Mouse (Mus musculus) kidney, postnatal 0 days (tissue): ENCODE results near the gene Sart1. TPM values are rescaled to one million over a fixed set of nuclear protein-coding genes. Genes with fewer than 3 reads are reported as not detected.

ENCODE experiments used
- ATAC-seq: fragments of 200-750 bp; cut with Nextera tagmentation; replicated peaks from 2 replicates; pipeline ENCODE4 v1.8.0; 2017; ENCODE audit warnings: low read depth, moderate number of reproducible peaks, moderate TSS enrichment, moderate library complexity; ENCODE audit not compliant: low FRiP score
- DNase-seq: peaks from one replicate; pipeline ENCODE4 v3.0.0-alpha.2; 2016; ENCODE audit warnings: low spot score
- H3K27ac ChIP-seq: fragments of 300-500 bp; sonication (generic); 2 replicates; pipeline ENCODE4 v1.5.1; 2014; ENCODE audit warnings: mild to moderate bottlenecking
- H3K27me3 ChIP-seq: fragments of 300-500 bp; sonication (generic); 2 replicates; pipeline ENCODE4 v1.6.1; 2014; ENCODE audit warnings: low read length, mixed read lengths; ENCODE audit not compliant: insufficient read depth
- H3K36me3 ChIP-seq: fragments of 300-500 bp; sonication (generic); 2 replicates; pipeline ENCODE4 v1.6.1; 2014; ENCODE audit warnings: low read length, mixed read lengths; ENCODE audit not compliant: insufficient read depth
- H3K4me1 ChIP-seq: fragments of 300-500 bp; sonication (generic); replicated peaks from 2 replicates; pipeline ENCODE4 v1.6.1; 2014; ENCODE audit warnings: antibody characterized with exemption, low read length, mixed read lengths; ENCODE audit not compliant: insufficient read depth
- H3K4me2 ChIP-seq: fragments of 300-500 bp; sonication (generic); 2 replicates; pipeline ENCODE4 v1.6.1; 2014; ENCODE audit warnings: mild to moderate bottlenecking, low read length, moderate library complexity, mixed read lengths
- H3K4me3 ChIP-seq: fragments of 300-500 bp; sonication (generic); replicated peaks from 2 replicates; pipeline ENCODE4 v1.5.1; 2014; ENCODE audit warnings: low read depth, low read length
- H3K9ac ChIP-seq: fragments of 300-500 bp; sonication (generic); 2 replicates; pipeline ENCODE4 v1.6.1; 2014; ENCODE audit warnings: low read depth, low read length
- H3K9me3 ChIP-seq: fragments of 300-500 bp; sonication (generic); replicated peaks from 2 replicates; pipeline ENCODE4 v1.6.1; 2016; ENCODE audit warnings: low read length, inconsistent platforms, mixed read lengths
- CTCF ChIP-seq: IDR thresholded peaks from 2 replicates; pipeline ENCODE4 v1.5.1; 2016; ENCODE audit warnings: antibody characterized with exemption, low read depth, mild to moderate bottlenecking, moderate library complexity
- WGBS: fragments of 180-500 bp; shearing (Covaris S2); extraction: QIAGEN DNeasy Blood & Tissue Kit; methylation state at CpG from one replicate; pipeline ENCODE4 v1.1.7; 2014; 5-methylcytosine and 5-hydroxymethylcytosine counted together
- polyA plus RNA-seq: library from polyadenylated mRNA; unstranded; fragments of >200 nt; fragmentation: Nextera tagmentation; extraction: Ambion mirVana; gene quantifications from 2 replicates; pipeline ENCODE4 v1.2.1, GENCODE M21; 2015

Gene Sart1
- polyA plus RNA-seq, 1 experiment from 2014 or later = 57.8 TPM

DNA sequence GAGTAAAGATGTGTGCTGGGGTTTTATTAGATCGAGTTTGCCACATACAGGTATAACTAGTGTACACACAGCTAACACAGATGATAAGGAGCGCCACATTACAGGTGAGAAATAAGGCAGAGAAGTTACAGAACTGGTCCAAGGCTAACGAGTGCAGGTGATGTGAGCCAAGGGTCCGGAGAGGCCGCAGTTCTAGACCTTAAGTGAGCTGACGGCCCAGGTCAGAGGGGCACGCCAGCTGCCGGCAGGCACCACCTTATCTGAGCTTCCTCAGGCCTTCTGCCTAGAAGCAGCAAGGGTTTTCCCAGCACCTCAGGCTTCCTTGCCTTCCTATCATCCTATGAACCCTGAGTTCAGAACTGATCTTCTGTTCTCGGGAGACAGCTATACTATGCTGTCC, 31.1 kb upstream of the Sart1 start:
- DNase-seq (no peak), ATAC-seq (no peak)
- H3K4me1 ChIP-seq = peaks cover 14% of the 10 kb centered on the region
- H3K9me3 ChIP-seq = no peaks in the 10 kb centered on the region
- 90% methylated on average over 9 of the region's 9 CpGs for WGBS
- H3K4me2 ChIP-seq = no peak overlapping the region
- H3K36me3 ChIP-seq = peaks cover 23% of the 10 kb centered on the region; the same call in 1 of the 2 replicates
- no peak overlapping the region for H3K9ac ChIP-seq
- no peak overlapping the region for H3K4me3 ChIP-seq
- H3K27ac ChIP-seq = no peak overlapping the region
- H3K27me3 ChIP-seq = no peaks in the 10 kb centered on the region
- TF ChIP-seq CTCF = no peak

DNA sequence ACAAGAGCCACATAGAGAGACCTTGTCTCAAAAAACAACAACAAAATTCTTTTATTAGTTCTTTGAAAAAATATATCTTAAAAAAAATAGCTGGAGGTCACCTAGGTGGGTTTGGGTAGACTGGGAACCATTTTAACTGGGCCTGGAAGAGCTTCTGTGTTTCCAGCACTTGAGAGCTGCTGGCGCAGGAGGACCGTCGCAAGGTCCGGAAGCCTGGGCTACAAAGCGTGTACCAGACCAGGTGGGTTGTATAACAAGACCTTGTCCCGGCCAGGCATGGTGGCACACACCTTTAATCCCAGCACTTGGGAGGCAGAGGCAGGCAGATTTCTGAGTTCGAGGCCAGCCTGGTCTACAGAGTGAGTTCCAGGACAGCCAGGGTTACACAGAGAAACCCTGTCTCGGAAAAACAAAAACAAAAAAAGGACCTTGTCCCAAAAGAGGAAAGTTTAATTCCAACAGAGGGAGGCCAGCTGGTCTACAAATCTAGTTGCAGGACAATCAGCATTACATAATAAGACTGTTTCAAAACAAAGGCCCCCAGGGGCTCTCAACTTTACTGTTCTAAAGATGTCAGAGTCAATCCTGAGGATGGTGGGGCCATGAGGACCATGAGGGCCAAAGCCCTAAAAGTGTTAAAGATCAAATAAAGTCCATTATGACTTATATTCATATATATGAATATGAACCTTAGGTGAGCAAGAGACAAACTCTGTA, 30.4 kb upstream of the Sart1 start:
- no peak overlapping the region for H3K27ac ChIP-seq
- peaks cover 23% of the 10 kb centered on the region; the same call in 1 of the 2 replicates for H3K36me3 ChIP-seq
- peaks cover 11% of the 10 kb centered on the region for H3K4me1 ChIP-seq
- no peak overlapping the region for H3K4me3 ChIP-seq
- H3K9ac ChIP-seq = no peak overlapping the region
- no peaks in the 10 kb centered on the region for H3K9me3 ChIP-seq
- H3K4me2 ChIP-seq = no peak overlapping the region
- H3K27me3 ChIP-seq = no peaks in the 10 kb centered on the region
- 92% methylated on average over 8 of the region's 8 CpGs for WGBS
- DNase-seq (no peak), ATAC-seq (no peak)
- no peak for TF ChIP-seq CTCF

DNA sequence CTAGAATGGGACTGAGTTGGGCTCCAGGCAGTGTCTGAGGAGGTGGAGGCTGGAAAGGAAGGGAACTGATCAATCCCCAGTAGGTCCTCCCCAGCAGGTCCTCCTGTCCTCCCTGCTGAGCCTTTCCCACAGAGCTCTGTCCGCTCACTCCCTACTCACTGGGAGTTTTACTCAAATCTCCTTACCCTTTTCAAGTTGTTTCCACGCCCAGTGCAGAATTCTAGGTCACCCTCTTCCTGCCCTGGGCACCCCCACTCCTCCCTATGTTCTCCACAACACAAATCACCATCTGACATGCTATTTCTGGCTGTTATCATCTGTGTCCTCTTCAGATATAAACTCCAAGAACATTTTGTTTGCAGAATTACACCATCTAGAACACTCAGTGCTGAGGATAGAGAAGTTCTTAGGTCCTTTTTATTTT, 26.0 kb upstream of the Sart1 start:
- H3K4me3 ChIP-seq = no peak overlapping the region
- H3K4me1 ChIP-seq = no peaks in the 10 kb centered on the region
- H3K9me3 ChIP-seq = no peaks in the 10 kb centered on the region
- H3K4me2 ChIP-seq = no peak overlapping the region
- no peak for DNase-seq
- 46% methylated on average over 2 of the region's 2 CpGs for WGBS
- H3K9ac ChIP-seq = no peak overlapping the region
- H3K27ac ChIP-seq = no peak overlapping the region
- H3K36me3 ChIP-seq = 0 out of 2 replicates have a peak, but pooled peaks cover 2% of the 10 kb centered on the region
- H3K27me3 ChIP-seq = no peaks in the 10 kb centered on the region
- TF ChIP-seq CTCF = no peak
- no peak for ATAC-seq

DNA sequence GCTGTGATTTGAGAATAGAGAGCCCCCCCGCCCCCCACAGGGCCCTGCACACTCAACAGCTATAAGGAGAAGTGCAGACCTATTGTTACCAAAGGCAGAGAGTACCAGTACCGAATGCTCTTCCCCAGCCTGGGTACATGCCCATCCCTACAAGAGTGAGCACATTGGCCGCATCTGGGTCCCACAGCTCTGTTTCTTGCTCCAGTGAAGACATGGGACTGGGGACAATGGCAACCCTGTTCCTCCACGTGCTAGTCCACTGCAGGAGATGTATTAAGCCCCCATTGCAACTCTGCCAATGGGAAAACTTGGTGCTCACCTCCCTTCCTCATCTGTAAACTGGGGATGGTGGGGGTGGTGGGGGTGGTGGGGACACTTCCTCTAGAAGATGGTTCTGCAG, 25.3 kb upstream of the Sart1 start:
- no peak overlapping the region for H3K4me3 ChIP-seq
- H3K27ac ChIP-seq = no peak overlapping the region
- no peaks in the 10 kb centered on the region; the same call in 1 of the 2 replicates for H3K4me1 ChIP-seq
- ATAC-seq (no peak), DNase-seq (no peak)
- WGBS = 73% methylated on average over 4 of the region's 4 CpGs
- H3K27me3 ChIP-seq = no peaks in the 10 kb centered on the region
- no peak overlapping the region for H3K9ac ChIP-seq
- no peak for TF ChIP-seq CTCF
- H3K9me3 ChIP-seq = no peaks in the 10 kb centered on the region
- H3K4me2 ChIP-seq = no peak overlapping the region
- H3K36me3 ChIP-seq = 0 out of 2 replicates have a peak, but pooled peaks cover 7% of the 10 kb centered on the region

DNA sequence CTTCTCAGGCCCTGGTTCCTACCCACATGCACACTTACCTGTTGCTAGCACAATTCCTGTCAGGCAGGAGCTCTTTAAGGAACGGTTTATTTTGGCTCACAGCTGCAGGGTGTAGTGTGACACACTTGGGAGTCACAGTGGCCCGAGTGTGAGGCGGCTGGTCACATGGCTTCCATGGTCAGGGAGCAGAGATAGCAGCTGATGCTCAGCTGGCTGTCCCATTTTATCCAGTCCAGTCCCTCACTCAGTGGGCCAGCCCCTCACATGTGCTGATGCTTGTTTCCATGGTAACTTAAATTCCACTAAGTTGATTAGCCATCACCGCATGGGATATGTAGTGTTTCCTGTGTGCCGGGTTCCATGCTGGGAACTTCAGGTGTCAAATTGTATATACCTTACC, 23.5 kb upstream of the Sart1 start:
- H3K9ac ChIP-seq = no peak overlapping the region
- no peak for TF ChIP-seq CTCF
- 58% methylated on average over 5 of the region's 5 CpGs for WGBS
- no peak overlapping the region for H3K4me3 ChIP-seq
- no peaks in the 10 kb centered on the region; the same call in 1 of the 2 replicates for H3K4me1 ChIP-seq
- H3K4me2 ChIP-seq = no peak overlapping the region
- no peak for DNase-seq
- 0 out of 2 replicates have a peak, but pooled peaks cover 6% of the 10 kb centered on the region for H3K36me3 ChIP-seq
- H3K27ac ChIP-seq = no peak overlapping the region
- H3K27me3 ChIP-seq = no peaks in the 10 kb centered on the region
- ATAC-seq = no peak
- no peaks in the 10 kb centered on the region for H3K9me3 ChIP-seq

DNA sequence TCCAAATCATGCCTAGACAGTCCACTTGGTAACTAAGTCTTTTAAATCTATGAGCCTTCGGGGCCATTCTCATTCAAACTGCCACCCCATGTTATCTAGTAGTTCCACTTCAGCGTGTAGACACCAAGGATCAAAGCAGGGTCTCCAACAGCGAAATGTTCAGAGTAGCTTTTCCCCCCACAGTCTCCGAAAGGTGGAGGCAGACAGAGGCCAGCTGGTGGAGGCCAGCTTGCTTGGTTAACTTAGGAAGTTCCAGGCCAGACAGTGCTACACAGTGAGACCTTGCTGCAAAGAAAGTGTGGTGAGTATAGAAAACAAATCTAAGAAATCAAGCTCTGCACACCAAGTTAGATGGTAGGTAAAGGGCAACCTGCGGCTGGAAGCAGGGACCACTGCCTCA, 22.1 kb upstream of the Sart1 start:
- H3K9ac ChIP-seq = no peak overlapping the region
- H3K27me3 ChIP-seq = no peaks in the 10 kb centered on the region
- no peak overlapping the region for H3K27ac ChIP-seq
- no peaks in the 10 kb centered on the region for H3K9me3 ChIP-seq
- H3K36me3 ChIP-seq = 0 out of 2 replicates have a peak, but pooled peaks cover 6% of the 10 kb centered on the region
- DNase-seq (no peak), ATAC-seq (no peak)
- H3K4me3 ChIP-seq = no peak overlapping the region
- WGBS = 83% methylated on average over 5 of the region's 5 CpGs
- H3K4me2 ChIP-seq = no peak overlapping the region
- TF ChIP-seq CTCF = no peak
- peaks cover 3% of the 10 kb centered on the region; the same call in 1 of the 2 replicates for H3K4me1 ChIP-seq
